Mouse (Mus musculus) embryonic fibroblast, embryonic 13.5 days (primary cell): ENCODE measurements around the gene Cpne9. TPM values are rescaled to one million over a fixed set of nuclear protein-coding genes. Genes with fewer than 3 reads are reported as not detected.

Experiments used
- H3K27ac ChIP-seq: 2 replicates; pipeline ENCODE4 v1.5.1; 2012; ENCODE audit warnings: low read length, control low read depth, inconsistent platforms; ENCODE audit not compliant: insufficient read depth
- H3K4me1 ChIP-seq: 2 replicates; pipeline ENCODE4 v1.6.1; 2011; ENCODE audit warnings: low read length; ENCODE audit not compliant: control insufficient read depth, insufficient read depth
- H3K4me3 ChIP-seq: 2 replicates; pipeline ENCODE4 v1.5.1; 2011; ENCODE audit warnings: mild to moderate bottlenecking, control low read depth, low read length; ENCODE audit not compliant: insufficient read depth
- CTCF ChIP-seq: IDR thresholded peaks from 2 replicates; pipeline ENCODE4 v1.5.1; 2011; ENCODE audit warnings: mild to moderate bottlenecking, control low read depth, low read length, moderate library complexity, borderline replicate concordance; ENCODE audit not compliant: insufficient read depth
- POLR2A ChIP-seq: IDR thresholded peaks from 2 replicates; pipeline ENCODE4 v1.6.1; 2011; ENCODE audit warnings: low read depth, mild to moderate bottlenecking, control low read depth, low read length, moderate library complexity
- polyA plus RNA-seq: library from polyadenylated mRNA; stranded (reverse); fragments of >200 nt; gene quantifications from 2 replicates; pipeline ENCODE4 v1.2.4, GENCODE M21; 2011; ENCODE audit warnings: low read depth; ENCODE audit not compliant: missing spikeins, insufficient read length

Cpne9 gene
- polyA plus RNA-seq, 1 experiment: 0.25 TPM

GRCm38 (mm10) chr6:113261174-113261858, 20.8 kb upstream of the Cpne9 start:
- TF ChIP-seq CTCF (no peak), POLR2A (no peak)
- Histone ChIP-seq H3K27ac (no peak overlapping the region), H3K4me1 (no peaks in the 10 kb centered on the region), H3K4me3 (no peak overlapping the region)

GRCm38 (mm10) chr6:113263531-113263930, 18.6 kb upstream of the Cpne9 start:
- no peaks in the 10 kb centered on the region for H3K4me1 ChIP-seq
- H3K4me3 ChIP-seq: no peak overlapping the region
- TF ChIP-seq CTCF: no peak
- no peak for TF ChIP-seq POLR2A
- no peak overlapping the region for H3K27ac ChIP-seq

GRCm38 (mm10) chr6:113264429-113264828, 17.7 kb upstream of the Cpne9 start:
- TF ChIP-seq POLR2A (no peak), CTCF (no peak)
- H3K4me1 ChIP-seq: no peaks in the 10 kb centered on the region
- H3K4me3 ChIP-seq: no peak overlapping the region
- H3K27ac ChIP-seq: no peak overlapping the region

- H3K4me1 ChIP-seq: no peaks in the 10 kb centered on the region
- no peak overlapping the region for H3K4me3 ChIP-seq
- TF ChIP-seq POLR2A (no peak), CTCF (no peak)
- H3K27ac ChIP-seq: no peak overlapping the region
Observed at GRCm38 (mm10) chr6:113266996-113267655, 15.0 kb upstream of the Cpne9 start.

GRCm38 (mm10) chr6:113267988-113268387, 14.1 kb upstream of the Cpne9 start:
- Histone ChIP-seq H3K4me3 (no peak overlapping the region), H3K27ac (no peak overlapping the region), H3K4me1 (no peaks in the 10 kb centered on the region)
- TF ChIP-seq CTCF (no peak), POLR2A (no peak)

GRCm38 (mm10) chr6:113272365-113272764, 9.7 kb upstream of the Cpne9 start:
- TF ChIP-seq POLR2A: no peak
- no peak for TF ChIP-seq CTCF
- no peak overlapping the region for H3K4me3 ChIP-seq
- no peaks in the 10 kb centered on the region for H3K4me1 ChIP-seq
- H3K27ac ChIP-seq: no peak overlapping the region

- TF ChIP-seq CTCF: no peak
- no peak for TF ChIP-seq POLR2A
- no peak overlapping the region for H3K4me3 ChIP-seq
Observed at GRCm38 (mm10) chr6:113276846-113277245, 5.3 kb upstream of the Cpne9 start.

GRCm38 (mm10) chr6:113281676-113282075, 431 bp upstream of the Cpne9 start:
- H3K27ac ChIP-seq: no peak overlapping the region
- TF ChIP-seq POLR2A (no peak), CTCF (no peak)
- no peak overlapping the region for H3K4me3 ChIP-seq
- no peaks in the 10 kb centered on the region for H3K4me1 ChIP-seq

More at GRCm38 (mm10) chr6:113276846-113277245, 5.3 kb upstream of the Cpne9 start:
- Histone ChIP-seq H3K4me1 (no peaks in the 10 kb centered on the region), H3K27ac (no peak overlapping the region)

GRCm38 (mm10) chr6:113282969-113283368, 862 bp downstream of the Cpne9 start:
- Histone ChIP-seq H3K4me1 (no peaks in the 10 kb centered on the region), H3K27ac (no peak overlapping the region), H3K4me3 (no peak overlapping the region)
- TF ChIP-seq CTCF: no peak
- no peak for TF ChIP-seq POLR2A

GRCm38 (mm10) chr6:113283500-113283899, 1.4 kb downstream of the Cpne9 start:
- Histone ChIP-seq H3K27ac (no peak overlapping the region), H3K4me3 (no peak overlapping the region)
- TF ChIP-seq POLR2A (no peak), CTCF (no peak)

More at GRCm38 (mm10) chr6:113283500-113283899, 1.4 kb downstream of the Cpne9 start:
- no peaks in the 10 kb centered on the region for H3K4me1 ChIP-seq
